ENCODE assay signal across 9 mouse cellular contexts in the genomic region with DNA sequence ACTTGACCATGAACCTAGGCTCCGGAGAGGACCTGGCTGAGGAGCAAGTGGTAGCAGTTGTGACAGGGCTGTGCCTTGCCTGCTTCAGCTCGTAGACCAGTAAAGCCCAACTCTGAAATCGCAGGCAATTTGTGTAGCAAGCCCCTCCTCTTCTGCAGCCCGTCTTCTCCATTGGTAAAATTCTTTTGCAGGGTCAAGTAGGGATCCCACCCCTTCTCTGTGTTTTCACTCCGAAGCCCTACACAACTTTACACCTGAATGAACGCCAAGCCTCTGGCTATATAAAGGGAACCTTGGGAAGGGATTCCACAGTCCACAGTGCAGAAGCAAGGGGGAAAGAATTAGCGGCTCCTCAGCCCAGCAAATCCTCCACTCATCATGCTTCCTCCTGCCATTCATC. TPM values are rescaled to one million over a fixed set of nuclear protein-coding genes. Genes with fewer than 3 reads are reported as not detected.
DNase-seq lines count a peak whose midpoint lies in the region; ATAC-seq and TF ChIP-seq lines count a peak whose summit lies in the region.
"Had no signal": no experiment of that assay in that cellular context is flagged by ENCODE, and none has a peak within 500 bp of the region (broad histone marks: within the 10 kb centered on the region; RNA-seq: fewer than 3 reads in every experiment).

A gene (plus strand): TSS at position 224 of the 400 bp plus-strand sequence.

- intact Hi-C loops in left cerebral cortex, postnatal 4 days (cut with DNase I): no loop called here

- H3K4me3 ChIP-seq in embryonic facial prominence, embryonic 10.5 days: peak within 1 kb of the TSS; percentile 48
- no peak within 1 kb of the TSS; the same call in 1 of the 2 replicates for H3K4me3 ChIP-seq in intestine, embryonic 15.5 days (replicated peaks)
- no peak within 1 kb of the TSS for H3K4me3 ChIP-seq in midbrain, embryonic 12.5 days
- no peak within 1 kb of the TSS for H3K4me3 ChIP-seq in liver, postnatal 0 days (ENCODE audit: low read depth, low read length)
- H3K4me3 ChIP-seq: megakaryocyte, embryonic 14.5 days had no signal

- H3K27ac ChIP-seq in embryonic facial prominence, embryonic 10.5 days (replicated peaks): peak within 1 kb of the TSS; percentile 68
- no peak within 1 kb of the TSS for H3K27ac ChIP-seq in intestine, embryonic 15.5 days
- H3K27ac ChIP-seq in midbrain, embryonic 12.5 days (replicated peaks): no peak within 1 kb of the TSS
- H3K27ac ChIP-seq in liver, postnatal 0 days (ENCODE audit: low read depth): no peak within 1 kb of the TSS

- H3K4me1 ChIP-seq in embryonic facial prominence, embryonic 10.5 days: peaks cover 46% of the 10 kb centered on the region
- peaks cover 2% of the 10 kb centered on the region; the same call in 1 of the 2 replicates for H3K4me1 ChIP-seq in intestine, embryonic 15.5 days (replicated peaks)
- H3K4me1 ChIP-seq in midbrain, embryonic 12.5 days: peaks cover 7% of the 10 kb centered on the region
- 0 out of 2 replicates have a peak, but pooled peaks cover 3% of the 10 kb centered on the region for H3K4me1 ChIP-seq in liver, postnatal 0 days (ENCODE audit: insufficient read depth)

- no peak for TF ChIP-seq EP300 in liver, postnatal 0 days (IDR thresholded peaks at IDR 0.05; ENCODE audit: low read depth)

- H3K27me3 ChIP-seq in embryonic facial prominence, embryonic 10.5 days (replicated peaks; ENCODE audit: low read depth, poor library complexity, severe bottlenecking): no peaks in the 10 kb centered on the region; the same call in 1 of the 2 replicates
- H3K27me3 ChIP-seq in intestine, embryonic 15.5 days (replicated peaks): no peaks in the 10 kb centered on the region
- no peaks in the 10 kb centered on the region for H3K27me3 ChIP-seq in midbrain, embryonic 12.5 days
- H3K27me3 ChIP-seq in liver, postnatal 0 days (ENCODE audit: insufficient read depth, low read length): peaks cover 3% of the 10 kb centered on the region; the same call in 1 of the 2 replicates

- H3K4me2 ChIP-seq in intestine, embryonic 15.5 days (replicated peaks): peak within 1 kb of the TSS; percentile 27
- H3K4me2 ChIP-seq in midbrain, embryonic 12.5 days (replicated peaks): peak within 1 kb of the TSS; percentile 37
- no peak within 1 kb of the TSS for H3K4me2 ChIP-seq in liver, postnatal 0 days (ENCODE audit: low read depth, low read length)

- DNase-seq in gastrocnemius, postnatal 4 days (ENCODE audit: low spot score in 2 of 2): peak in 1 of 2 experiments; percentile 14
- DNase-seq in gastrocnemius, postnatal 10 days: no peak
- peak; percentile 54 for DNase-seq in embryonic facial prominence, embryonic 10.5 days (ENCODE audit: low spot score)
- no peak for DNase-seq in left cerebral cortex, postnatal 4 days
- DNase-seq in spleen, postnatal 4 days (ENCODE audit: low spot score in 2 of 2): no peak
- no peak for DNase-seq in liver, postnatal 0 days

- no peaks in the 10 kb centered on the region for H3K36me3 ChIP-seq in embryonic facial prominence, embryonic 10.5 days (replicated peaks)
- no peaks in the 10 kb centered on the region for H3K36me3 ChIP-seq in intestine, embryonic 15.5 days
- no peaks in the 10 kb centered on the region for H3K36me3 ChIP-seq in midbrain, embryonic 12.5 days
- no peaks in the 10 kb centered on the region for H3K36me3 ChIP-seq in liver, postnatal 0 days (replicated peaks; ENCODE audit: insufficient read depth, low read length)

- no peak within 1 kb of the TSS for H3K9ac ChIP-seq in intestine, embryonic 15.5 days
- H3K9ac ChIP-seq in midbrain, embryonic 12.5 days (replicated peaks): no peak within 1 kb of the TSS
- H3K9ac ChIP-seq in liver, postnatal 0 days (replicated peaks): no peak within 1 kb of the TSS

- TF ChIP-seq CTCF in liver, postnatal 0 days (IDR thresholded peaks at IDR 0.05; ENCODE audit: low read depth): no peak

- WGBS in embryonic facial prominence, embryonic 10.5 days: 6% methylated on average over 7 of the region's 7 CpGs
- WGBS in intestine, embryonic 15.5 days: 15% methylated on average over 7 of the region's 7 CpGs
- 4% methylated on average over 7 of the region's 7 CpGs for WGBS in midbrain, embryonic 12.5 days
- 25% methylated on average over 7 of the region's 7 CpGs for WGBS in liver, postnatal 0 days (ENCODE audit: insufficient replicate concordance)

- no peaks in the 10 kb centered on the region for H3K9me3 ChIP-seq in embryonic facial prominence, embryonic 10.5 days
- H3K9me3 ChIP-seq in intestine, embryonic 15.5 days: no peaks in the 10 kb centered on the region
- no peaks in the 10 kb centered on the region for H3K9me3 ChIP-seq in midbrain, embryonic 12.5 days
- no peaks in the 10 kb centered on the region for H3K9me3 ChIP-seq in liver, postnatal 0 days (ENCODE audit: low read length)

- no peak for ATAC-seq in intestine, embryonic 15.5 days
- no peak for ATAC-seq in midbrain, embryonic 12.5 days (ENCODE audit: low FRiP score, low read depth)
- no peak for ATAC-seq in liver, postnatal 0 days

RNA-seq across cellular contexts. Expression of the gene that starts here (rescaled TPM):
- total RNA-seq in gastrocnemius, postnatal 4 days (2021): 10 to 100 TPM; 10.4 to 11.3 TPM
- 1 to 10 TPM; 2.5 to 3.6 TPM for total RNA-seq in gastrocnemius, postnatal 10 days (2021)
- polyA plus RNA-seq in embryonic facial prominence, embryonic 10.5 days (2016; fragmentation: Nextera tagmentation; extraction: Ambion mirVana): 21.9 and 23.7 TPM in 2 replicates
- 4.6 and 5.6 TPM in 2 replicates for polyA plus RNA-seq in intestine, embryonic 15.5 days (2015; fragmentation: Nextera tagmentation; extraction: Ambion mirVana)
- polyA plus RNA-seq in midbrain, embryonic 12.5 days (2016; fragmentation: Nextera tagmentation; extraction: Ambion mirVana): 2.7 and 4.9 TPM in 2 replicates
- total RNA-seq in left cerebral cortex, postnatal 4 days (2021): 1 to 10 TPM; 4.5 to 5.0 TPM
- 0.06 and 0.15 TPM in 2 replicates for polyA plus RNA-seq in liver, postnatal 0 days (2015; fragmentation: Nextera tagmentation; extraction: Ambion mirVana)
